Mouse (Mus musculus) adrenal gland, adult 8-10 months (tissue): ENCODE data around the gene Etv6. TPM values are rescaled to one million over a fixed set of nuclear protein-coding genes. Genes with fewer than 3 reads are reported as not detected.
A peak's percentile ranks its signal among the peaks of the same experiment; 100 is the strongest.

Experiments used
- DNase-seq: peaks from one replicate; pipeline ENCODE4 v3.0.0; 2022
- total RNA-seq, 4 experiments: library from RNA; stranded (reverse); gene quantifications; 2 replicates each; pipeline ENCODE4 v1.2.4; 2022

Gene Etv6
- total RNA-seq, 4 experiments from 2014 or later, result 40.4 to 49.6 (median 43.5) TPM

DNA sequence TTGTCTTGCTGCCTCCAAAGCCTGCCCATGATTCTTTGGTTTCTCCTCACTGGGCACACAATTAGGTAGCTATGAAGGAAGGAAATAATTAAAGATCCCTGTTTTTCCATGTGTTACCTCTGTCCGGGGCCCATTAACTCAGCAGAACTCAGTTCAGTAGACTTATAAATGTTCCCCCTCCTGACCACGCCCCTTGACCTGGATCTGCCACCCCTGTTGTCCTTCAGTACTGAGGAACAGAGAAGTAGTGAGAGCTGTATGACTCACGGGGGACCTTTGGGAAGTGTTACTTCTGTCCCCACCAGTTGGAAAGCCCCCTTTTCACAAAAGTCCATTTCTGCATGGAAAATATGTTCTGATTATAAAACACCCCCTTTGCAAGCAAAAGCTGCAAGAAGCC lies 226.4 kb downstream of the Etv6 start:
- DNase-seq, result peak; percentile 82

- peak; percentile 59 for DNase-seq
Measured at GRCm38 (mm10) chr6:134262383-134262782, 226.9 kb downstream of the Etv6 start.

GRCm38 (mm10) chr6:134262911-134263607 lies 227.6 kb downstream of the Etv6 start:
- DNase-seq, result no peak

GRCm38 (mm10) chr6:134273884-134274283 lies 238.4 kb downstream of the Etv6 start:
- no peak for DNase-seq

GRCm38 (mm10) chr6:134276954-134277353 lies 241.5 kb downstream of the Etv6 start:
- no peak for DNase-seq

DNA sequence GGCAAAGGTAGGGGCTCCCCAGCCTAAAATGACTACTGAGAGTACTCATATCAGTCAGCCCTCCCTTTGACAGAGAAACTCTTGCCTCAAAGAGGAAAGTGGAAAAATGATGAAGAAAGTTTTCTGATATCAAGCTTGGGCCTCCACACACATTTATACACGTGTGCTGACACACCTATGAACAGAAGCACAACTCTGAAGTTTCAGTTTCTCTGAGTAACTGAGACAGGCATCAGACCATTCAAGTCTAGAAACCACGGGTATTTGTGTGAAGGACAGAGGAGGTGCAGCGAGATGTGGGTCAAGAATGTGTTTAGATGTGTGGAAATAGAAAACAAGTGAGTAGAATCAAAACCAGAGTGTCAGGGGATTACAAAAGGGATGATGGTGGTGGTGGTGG lies 246.6 kb downstream of the Etv6 start:
- DNase-seq, result no peak

DNA sequence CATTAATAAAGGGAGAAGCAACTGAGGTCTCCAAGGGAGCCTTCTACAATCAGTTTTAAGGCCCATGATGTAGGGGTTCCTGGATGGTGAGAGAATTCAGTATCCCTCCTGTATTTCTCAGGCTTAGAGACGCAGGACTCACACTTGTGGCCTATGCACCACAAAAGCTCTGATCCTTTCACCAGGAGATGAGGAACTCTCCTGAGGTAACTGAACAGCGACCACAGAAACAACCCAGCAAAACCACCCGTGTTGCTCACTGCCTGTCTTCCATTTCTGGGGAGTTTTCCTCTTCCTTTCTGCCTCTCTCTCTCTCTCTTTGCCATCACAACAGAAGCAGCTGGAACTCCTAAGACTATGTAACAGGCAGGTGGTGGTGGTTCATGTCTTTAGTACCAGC lies 256.3 kb downstream of the Etv6 start:
- no peak for DNase-seq

DNA sequence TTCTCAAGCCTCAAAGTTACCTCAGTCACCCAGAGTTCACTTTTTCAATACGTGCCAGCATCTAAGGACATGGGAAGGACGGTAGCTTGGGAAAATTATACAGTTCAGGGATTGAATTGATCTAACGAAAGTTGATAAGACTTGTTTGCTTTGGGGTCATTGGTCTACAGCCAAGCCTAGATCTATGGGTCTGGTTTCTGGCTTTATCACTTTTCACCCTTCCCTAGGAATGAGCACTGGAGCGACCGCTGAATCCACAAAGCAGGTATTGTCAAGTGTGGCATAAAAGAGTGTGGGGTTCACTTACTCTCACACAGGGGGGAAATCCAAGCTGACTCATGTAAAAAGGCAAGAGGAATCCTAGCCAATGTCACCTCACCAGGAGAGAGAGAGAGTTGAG lies 256.9 kb downstream of the Etv6 start:
- no peak for DNase-seq

GRCm38 (mm10) chr6:134293615-134294508 lies 258.4 kb downstream of the Etv6 start:
- DNase-seq, result no peak

- peak; percentile 59 for DNase-seq
Measured at GRCm38 (mm10) chr6:134297884-134298619, 262.6 kb downstream of the Etv6 start.

DNA sequence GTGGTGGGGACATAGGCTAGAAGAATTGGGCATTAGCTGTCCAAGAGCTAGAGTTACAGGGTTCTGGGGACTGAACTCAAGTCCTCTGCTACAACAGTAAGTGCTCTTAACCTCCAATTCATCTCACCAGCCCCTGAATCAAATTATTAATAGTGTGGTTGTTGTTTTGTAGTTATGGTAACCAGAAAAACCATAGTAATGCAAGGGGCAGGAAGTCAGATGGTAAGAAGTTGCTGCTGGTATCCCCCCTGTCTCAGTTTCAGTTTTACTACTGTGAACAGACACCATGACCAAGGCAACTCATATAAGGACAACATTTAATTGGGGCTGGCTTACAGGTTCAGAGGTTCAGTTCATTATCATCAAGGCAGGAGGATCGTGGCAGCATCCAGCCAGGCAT lies 266.5 kb downstream of the Etv6 start:
- DNase-seq, result no peak

DNA sequence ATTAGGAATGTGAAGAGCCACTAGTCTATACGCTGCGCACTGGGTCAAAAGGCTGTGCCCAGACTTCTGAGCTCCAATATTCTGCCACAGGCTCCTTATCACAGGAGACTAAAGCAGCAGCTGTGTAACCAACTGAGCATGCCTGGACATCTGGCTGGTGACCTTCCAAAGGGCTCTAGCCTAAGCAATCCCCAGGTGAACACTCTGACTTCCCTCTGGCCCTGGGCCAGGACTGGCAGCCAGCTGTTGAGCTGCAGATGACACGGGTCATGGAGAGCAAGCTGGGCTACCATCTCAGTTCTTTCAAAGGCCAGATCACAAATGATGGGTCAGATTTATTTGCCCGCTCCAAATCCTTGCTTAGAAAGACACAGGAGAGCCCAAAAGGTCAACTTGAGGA lies 275.8 kb downstream of the Etv6 start:
- DNase-seq, result no peak

- no peak for DNase-seq
Measured at GRCm38 (mm10) chr6:134312571-134312970, 277.1 kb downstream of the Etv6 start.

GRCm38 (mm10) chr6:134317371-134317770 lies 281.9 kb downstream of the Etv6 start:
- no peak for DNase-seq

Other genes starting within 250 kb of the Etv6 start
- gene Kap, start 181.9 kb upstream of the Etv6 start, total RNA-seq, result under 1 TPM in 1 of 4 experiments, not detected in 3; 0.97 TPM